Mouse (Mus musculus) frontal cortex, postnatal 25 days (tissue): ENCODE results near the gene Sipa1.
"Not testable (repeated sequence)": the region's sequence is repeated elsewhere in the genome, so short reads cannot be mapped to it uniquely, and the experiment has no call there.

Experiments
- DNase-seq, 2 experiments: peaks; one replicate each; pipeline ENCODE4 v3.0.0; 2022; ENCODE audit warnings: low spot score in 2 of 2

The Sipa1 gene

DNA sequence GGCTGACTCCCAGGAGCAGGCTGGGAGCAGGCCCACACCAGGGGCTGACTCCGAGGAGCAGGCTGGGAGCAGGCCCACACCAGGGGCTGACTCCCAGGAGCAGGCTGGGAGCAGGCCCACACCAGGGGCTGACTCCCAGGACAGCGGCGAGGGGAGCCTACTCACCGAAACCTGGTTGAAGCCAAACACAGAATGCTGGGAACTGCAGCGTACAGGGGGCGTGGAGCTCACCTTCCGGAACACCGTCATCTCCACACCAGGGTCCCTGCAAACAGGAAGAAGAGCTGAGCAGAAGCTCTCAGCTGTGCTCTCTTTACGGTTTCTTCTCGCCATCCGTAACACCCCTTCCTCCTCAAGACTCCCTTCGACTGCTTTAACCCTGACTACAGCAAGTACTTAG, 23.4 kb upstream of the Sipa1 start:
- DNase-seq = not testable (repeated sequence)

DNA sequence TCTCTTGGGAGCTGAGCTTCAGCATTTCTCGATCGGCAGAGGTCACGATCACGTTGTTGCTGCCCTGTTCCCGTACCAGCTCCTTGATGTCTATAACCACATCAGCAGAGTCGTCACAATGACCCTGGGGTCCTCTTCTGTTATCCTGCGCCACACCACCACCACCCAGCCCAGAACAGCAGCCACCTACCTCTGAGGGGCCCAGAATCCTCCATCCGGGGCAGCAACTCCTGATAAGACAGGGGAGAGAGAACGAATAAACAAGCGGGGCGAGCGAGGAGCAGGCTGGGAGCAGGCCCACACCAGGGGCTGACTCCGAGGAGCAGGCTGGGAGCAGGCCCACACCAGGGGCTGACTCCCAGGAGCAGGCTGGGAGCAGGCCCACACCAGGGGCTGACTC, 22.9 kb upstream of the Sipa1 start:
- no peak for DNase-seq

DNA sequence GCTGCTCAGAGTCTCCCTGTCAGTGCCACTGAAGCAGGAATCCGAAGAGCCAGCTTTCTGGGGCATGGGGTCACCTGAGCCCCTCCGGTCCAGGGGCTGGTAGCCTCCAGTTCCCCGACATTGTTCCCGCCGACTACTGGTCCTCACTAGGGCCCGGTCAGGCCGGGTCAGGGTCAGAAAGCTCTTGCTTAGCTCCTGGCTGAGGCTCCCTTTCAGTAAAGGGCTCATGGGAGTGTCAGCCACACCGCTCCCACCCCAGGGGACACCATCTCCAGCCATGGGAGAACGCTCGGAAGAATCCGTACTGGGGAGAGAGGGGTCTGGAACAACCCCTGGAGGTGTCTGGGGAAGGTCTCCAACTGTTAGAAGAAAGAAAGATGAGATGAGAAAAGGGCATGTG, 22.4 kb upstream of the Sipa1 start:
- DNase-seq = no peak

DNA sequence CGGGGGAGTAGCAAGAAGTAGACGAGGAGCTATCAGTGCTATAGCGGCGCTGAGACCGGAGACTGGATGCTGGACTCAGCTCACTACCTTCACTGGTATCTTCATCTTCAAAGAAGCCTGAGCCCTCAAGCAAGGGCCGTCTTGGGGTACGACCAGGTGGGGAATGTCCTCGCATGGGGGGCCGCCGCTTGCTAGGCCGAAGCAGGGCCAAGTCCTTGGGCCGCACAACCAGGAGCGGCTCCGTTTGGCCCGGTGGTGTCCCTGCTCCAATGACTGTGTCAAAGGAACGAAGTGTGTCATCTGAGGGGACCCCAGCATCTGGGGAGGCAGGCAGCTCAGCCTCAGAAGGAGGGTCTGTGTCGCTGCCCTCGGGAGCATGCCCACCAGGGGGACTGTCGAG, 21.9 kb upstream of the Sipa1 start:
- no peak for DNase-seq

DNA sequence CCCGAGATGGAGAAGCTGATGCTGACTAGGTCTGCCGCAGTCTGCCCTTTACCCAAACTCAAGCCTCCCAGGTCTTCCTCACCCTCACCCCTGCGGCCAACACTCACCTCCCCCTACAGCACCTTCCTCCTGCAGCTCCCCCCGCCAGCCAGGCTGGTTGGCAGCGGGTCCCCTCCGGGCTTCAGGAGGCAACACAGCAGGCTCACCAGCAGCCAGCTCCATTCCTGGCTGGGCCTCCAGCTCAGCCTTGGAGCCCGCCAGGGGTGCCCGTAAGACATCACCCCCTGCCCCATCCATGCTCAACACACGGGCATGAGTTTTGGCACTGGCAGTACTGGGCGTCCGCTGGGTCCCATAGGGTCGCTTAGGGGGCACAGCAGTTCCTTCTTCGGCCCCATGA, 21.5 kb upstream of the Sipa1 start:
- DNase-seq = no peak

DNA sequence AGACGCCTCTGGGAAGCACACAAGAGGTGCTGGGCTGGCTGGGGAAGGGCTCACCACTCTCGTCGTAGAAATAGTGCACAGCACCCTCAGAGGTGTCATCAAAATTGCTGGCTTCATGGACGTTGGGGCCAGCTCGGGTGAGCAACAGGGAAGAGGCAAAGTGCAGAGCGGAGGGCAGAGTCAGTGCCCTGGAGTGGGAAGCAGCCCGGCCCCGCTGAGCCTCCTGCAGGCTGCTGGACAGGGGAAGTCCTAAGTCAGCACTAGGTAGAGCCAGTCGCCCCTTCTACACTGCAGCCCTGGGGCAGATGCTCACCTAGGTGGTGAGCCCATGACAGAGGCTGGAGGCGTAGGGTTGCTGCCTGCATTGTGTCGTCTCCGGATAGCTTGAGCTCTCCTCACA, 20.7 kb upstream of the Sipa1 start:
- no peak for DNase-seq

DNA sequence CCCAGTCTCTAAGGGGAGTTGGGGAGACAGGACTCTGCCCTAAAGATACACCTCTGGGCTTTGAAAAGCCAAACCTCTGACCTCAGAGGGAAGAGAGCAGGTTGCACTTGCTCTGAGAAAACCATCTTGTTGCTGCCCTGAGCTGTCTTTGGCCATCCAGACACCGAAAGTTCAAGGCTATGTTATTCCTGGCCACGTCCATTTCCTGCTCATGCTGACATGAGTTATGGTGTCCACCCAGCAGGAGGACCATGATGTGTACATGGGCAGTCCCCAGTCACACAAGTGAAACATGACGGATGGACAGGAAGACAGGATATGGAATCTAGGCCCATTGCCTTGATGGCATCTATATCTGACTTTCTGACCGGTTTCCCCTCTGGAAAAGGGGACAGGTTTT, 16.9 kb upstream of the Sipa1 start:
- DNase-seq = no peak

DNA sequence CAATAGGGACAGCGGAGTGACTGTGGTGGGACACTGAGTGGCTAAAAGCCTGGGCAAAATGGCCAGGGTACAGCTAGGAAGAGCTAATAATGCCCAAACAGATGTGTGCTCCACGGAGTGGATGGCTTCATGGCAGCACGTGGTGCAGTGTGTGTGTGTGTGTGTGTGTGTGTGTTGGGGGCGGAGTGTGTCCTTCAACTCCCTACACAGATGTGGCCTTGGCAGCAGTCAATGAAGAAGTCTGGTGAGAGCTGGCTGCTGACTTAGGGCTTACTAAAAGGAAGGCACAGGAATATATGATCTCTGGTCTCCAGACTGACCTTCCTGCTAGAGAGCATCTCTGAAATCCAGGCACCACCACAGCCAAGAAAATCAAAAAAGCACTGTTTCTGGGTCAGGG, 4.9 kb upstream of the Sipa1 start:
- no peak for DNase-seq

DNA sequence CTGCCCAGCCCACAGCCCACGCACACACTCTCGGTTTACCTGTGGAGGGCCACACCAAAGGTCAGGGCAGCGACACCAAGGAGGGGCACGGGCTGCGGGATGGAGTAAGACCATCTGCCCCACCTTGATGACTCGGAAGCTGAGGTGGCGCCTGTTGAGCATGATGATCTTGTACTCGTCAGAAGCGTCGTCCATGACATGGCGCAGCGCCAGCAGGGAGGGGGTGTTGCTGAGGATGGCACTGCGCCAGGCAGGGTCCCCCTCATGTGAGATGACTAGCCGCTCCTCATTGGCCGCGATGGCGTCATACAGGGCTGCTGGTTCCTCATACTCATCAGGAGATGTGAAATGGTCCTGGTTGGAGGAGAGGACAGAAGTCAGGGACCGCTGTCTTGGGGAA, 2.9 kb upstream of the Sipa1 start:
- no peak for DNase-seq

DNA sequence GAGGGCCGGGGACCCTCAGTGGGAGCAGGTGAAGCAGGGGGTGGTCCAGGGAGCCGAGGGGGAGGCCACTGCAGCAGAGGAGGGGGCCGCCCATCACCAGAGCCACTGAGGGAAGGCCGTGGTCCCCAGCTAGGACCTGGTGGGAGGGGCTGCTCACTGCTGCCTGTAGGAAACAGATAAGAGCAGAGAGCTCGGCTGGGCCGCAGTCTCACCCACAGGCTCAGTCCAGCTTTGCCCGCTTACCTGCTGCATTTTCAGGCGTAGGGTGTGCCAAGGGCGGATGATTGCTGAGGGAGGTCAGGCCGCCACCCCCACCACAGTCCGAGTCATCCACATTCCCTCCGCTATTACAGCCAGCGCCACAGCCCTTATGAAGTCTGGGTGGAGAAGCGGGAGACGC, 2.0 kb upstream of the Sipa1 start:
- DNase-seq = no peak

DNA sequence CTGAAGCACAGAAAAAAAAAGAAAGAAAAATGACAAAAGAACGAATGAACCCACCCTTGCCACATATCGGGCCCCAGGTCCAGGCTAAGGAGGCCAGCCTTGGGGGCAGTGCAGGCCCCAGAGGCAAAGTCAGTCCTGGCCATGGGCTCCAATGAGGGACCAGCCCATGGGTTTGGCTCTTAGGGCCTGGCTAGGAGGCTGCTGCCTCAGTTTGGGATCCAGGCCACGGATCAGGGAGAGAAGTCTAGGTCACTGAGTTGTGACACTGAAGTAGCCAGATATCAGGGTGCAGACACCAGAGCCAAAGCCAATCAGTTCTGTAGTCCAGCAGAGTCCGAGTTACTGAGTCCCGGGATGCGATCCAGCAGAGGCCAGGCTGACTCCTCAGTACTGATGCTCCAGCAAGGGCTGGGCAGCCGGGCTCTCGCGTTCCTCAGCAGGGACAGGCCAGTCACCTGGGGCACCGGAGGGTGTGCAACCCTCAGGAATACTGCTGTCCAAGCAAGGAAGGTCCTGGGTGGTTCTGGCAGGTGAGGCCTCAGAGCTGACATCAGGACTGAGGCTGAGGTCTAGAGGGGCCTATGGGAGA, 1.3 kb upstream of the Sipa1 start:
- no peak for DNase-seq

DNA sequence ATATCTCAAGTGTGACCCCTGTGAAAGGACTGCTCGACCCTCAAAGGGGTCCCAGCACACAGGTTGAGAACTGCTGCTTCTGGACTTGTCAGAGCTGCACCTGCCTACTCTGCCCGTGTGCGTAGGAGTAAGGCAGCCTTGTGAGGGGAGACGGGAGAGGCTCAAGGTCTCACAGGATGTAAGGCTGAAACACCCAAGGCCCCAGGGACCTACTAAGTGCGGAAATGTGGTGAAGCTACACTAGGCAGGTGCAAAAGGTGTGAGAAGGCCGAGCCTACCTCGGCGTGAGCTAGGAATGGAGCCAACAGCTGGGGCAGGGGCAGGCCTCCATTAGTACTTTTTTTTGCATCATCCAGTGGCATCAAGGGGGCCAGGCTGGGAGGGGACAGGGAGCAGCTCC, 1.2 kb downstream of the Sipa1 start:
- no peak for DNase-seq

DNA sequence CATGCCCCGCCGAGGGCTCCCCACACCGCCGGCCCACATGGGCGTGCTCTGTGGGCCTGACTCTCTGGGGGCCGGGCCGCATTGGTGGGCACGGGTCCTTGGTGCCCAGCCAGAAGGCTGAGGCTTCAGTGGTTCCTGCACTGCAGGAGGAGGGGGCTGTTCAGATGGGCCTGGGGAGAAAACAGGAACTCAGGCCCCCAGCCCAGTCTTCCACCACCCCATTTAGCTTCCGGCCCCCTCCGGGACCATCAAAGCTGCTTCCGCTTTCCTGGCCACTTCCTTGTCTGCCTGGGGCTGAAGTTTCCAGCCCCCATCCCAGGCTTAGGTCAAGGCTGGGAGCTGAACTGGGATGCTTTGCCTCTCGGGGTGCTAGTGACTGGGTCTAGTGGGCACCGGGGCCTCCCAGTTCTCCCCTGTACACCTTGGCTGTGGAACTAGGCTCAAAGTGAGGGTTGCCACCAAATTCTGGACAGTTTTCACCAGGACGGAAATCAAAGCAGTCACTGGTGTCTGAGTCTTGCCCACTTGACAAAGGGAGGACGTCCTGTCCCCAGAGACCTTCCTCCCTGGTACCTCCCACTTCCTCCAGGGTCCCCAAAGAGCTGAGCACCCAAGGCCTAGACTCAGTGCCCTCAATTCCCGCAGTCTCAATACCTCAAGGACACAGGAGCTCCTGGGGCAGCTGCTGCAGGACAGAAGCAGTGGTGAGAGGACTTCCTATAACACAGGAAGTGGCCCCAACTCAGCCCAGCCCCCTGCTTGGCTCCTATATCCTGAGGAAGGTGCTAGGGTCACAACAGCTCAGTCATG, 2.4 kb downstream of the Sipa1 start:
- no peak for DNase-seq

DNA sequence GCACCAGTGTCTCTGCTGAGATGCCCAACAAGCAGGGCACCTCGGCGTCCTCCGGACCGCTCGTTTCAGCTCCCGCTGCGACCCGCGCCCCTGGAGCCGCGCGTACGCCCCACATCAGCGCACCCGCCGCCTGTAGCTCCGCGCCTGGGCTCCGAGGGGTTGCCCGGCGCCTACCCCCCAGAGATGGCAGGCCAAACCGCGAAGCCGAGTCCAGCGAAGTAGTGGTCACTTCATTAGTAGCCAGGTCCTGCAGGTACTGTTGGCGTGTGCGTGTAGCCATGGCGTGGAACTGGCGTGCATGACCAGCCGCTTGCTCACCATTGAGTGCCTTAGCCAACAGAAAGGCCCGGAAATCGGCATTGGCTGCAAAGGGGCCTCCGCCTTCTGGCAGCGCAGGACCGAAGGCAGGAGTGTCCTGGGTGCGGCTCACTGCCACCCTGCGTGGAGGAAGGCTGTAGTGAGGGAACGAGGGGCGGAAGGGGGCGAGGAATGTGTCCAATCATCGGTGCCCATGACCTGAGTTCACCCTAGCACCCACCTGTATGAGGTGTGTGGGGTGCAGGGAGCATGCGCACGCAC, 8.7 kb downstream of the Sipa1 start:
- no peak for DNase-seq

DNA sequence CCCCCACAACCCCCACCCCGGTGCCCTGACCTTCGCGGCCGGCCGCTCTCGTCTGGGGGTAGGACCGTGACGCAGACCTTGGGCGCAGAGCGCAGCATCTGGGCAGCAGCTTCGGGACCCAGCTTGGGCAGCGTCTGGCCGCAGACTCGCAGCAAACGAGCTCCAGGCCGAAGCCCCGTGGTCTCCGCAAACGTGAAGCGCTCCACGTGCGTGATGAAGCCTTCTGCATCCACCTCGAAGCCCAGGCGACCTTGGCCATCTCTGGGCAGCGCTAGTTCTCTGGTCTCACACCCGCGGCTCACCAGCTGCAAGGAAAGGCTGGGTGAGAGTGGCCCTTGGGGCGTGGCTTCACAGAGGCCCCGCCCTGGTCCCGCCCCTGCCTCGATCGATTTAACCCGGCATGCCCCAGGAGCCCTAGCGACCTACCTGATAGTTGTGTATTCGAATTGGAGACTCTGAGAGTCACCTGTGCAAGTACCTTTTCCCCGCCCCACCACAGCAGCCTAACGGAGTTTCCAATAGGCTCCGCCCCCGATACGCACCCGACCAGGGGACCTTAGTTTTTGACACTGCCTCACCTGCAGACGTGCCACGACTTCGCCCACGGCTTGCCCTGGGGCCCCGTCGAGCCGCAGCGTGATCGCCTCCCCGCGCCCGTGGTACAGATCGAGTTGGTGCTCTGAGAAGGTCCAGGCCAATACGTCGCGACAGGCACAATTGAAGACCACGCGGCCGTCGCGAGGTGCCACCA, 9.4 kb downstream of the Sipa1 start:
- no peak for DNase-seq

DNA sequence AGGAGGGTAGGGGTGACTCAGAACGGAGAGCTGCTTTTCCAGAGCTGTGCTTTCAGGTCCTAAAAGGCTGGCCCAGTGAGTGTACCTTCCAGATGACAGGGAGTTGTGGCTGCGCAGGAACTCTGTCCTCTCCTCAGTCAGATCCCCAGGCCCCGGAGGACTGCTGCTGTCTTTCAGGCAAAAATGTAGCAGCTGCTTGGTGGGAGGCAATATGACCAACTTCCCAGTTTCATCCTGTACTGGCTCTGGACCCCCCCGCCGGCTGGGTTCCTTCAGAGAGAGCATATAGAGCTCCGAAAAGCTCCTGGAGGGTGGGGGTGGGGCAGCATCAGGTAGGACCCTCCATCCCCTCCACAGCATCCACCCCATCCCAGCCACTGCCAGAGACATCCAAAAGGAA, 10.9 kb downstream of the Sipa1 start:
- no peak for DNase-seq

DNA sequence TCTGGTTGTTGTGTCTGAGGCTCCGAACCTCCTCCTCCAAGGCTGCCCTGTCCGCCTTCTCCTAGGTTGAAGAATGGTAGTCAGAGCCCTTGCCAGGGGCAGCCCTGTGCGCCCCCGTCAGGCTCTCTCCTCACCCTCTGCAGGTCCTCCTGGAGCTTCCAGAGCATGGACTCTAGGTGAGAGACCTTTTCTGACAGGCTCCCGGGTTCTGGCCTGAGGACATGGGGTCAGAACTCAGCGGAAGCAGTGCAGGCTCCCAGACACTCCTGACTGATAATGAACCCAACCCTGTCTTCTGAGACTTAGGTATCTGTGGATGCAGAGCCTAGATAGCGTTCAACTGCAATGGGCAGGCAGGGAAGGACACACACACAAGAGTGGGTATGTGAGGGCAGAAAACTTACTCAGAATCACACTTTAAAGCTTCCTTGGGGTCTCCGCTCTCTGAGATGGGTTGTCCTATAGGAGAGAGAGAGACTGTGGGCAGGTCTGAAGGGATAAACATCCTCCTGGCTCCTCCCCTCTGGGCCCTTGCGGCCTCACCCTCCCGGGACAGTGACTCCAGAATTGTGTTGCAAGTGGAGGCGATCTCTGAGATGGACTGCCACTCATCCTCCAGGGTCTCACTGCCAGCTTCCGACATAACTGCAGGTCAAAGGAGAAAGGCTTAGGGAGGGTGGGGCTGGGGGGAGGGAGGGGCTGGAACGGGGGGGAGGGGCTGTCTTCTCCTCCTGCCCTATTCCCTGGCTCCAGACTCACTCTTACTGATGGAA, 11.8 kb downstream of the Sipa1 start:
- no peak for DNase-seq

DNA sequence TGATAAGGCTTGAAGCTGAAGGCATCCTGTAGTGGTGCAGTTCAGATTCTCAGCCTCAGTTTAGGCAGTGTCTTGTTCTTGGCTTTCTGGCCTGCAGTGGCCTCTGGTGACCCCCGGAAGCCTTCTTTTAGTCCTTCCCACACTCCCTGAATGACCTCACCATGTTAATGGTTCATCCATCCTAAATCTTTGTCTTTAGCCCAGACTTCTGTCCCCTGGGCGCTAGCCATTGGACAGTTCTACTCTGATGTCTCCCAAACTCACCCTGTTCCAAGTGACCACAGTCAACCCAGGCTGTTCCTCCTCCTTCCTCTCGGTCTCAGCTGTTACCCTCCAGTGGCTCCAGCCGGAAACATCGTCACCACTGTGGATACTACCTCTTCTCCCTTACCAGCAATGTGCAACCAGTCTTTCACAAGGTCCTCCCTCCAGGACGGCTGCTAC, 14.2 kb downstream of the Sipa1 start:
- DNase-seq = no peak

DNA sequence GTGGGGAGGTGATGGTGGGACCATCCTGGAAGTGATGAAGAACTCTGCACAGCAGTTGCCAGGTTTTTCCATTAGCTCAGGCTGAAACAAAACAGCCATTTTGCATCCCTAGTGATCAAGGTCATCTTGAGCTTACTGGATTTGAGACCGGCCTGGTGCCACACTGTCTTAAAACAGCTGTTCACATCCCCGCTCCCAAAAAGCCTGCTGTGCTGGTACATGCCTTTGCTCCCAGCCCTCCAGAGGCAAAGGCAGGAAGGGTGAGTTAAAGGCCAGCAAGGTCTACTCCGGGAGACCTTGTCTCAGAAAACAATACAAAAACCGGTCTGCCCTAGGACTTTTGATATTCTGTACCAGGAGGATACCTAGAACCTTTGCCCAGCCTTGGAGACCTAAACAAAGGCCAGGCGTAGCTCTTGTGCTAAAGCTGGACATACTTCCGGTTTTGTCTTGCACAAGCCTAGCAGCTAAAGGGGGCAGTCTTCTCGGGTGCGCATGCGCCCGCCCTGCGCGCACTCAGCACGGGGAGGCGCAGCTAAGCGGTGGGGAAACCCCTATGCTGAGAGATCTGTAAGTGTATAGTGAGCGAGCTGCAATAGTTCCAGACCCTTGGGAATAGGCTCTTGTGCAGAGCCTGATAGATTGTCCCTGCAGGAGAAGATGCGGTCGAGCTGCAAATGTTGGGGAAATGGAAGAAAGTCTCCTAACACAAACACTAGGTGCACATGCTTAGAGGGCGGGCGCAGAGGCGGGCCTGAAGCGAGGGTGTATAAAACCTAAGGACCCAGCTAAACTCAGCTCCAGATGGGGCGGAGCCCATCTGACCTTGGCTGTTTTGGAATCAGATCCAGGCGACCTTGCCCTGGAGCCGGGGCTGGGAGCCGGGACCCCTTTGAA, 14.9 kb downstream of the Sipa1 start:
- peak; percentile 61 to 67 for DNase-seq

DNA sequence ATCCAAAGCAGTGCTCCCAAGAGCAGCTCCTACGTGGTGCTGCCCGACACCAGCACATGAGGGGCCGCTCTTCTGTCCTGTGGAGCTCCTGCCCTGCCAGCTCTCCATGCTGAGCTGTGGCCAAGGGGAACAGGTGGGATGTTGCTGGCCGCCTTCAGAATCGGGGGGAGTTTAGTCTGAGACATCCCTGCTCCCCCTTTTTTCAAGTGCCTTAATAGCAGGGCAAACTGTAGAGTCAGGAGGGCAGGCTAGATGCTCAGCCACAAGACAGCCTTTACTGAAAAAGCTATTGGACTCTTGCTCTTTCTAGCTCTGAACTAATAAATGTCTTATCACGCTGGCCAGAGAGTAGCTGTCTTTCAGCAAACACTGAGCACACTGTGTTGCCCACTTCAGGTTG, 15.7 kb downstream of the Sipa1 start:
- DNase-seq = no peak
